Mouse (Mus musculus) testis, adult 2 months (tissue): ENCODE measurements around the gene Strn. TPM values are rescaled to one million over a fixed set of nuclear protein-coding genes. Genes with fewer than 3 reads are reported as not detected.

Source experiments
- H3K27ac ChIP-seq: fragments of 200-500 bp; 2 replicates; pipeline ENCODE4 v1.5.1; 2012; ENCODE audit warnings: low read depth, low read length; ENCODE audit not compliant: control insufficient read depth, insufficient read depth
- H3K27me3 ChIP-seq: fragments of 200-500 bp; 2 replicates; pipeline ENCODE4 v1.6.1; 2012; ENCODE audit warnings: mild to moderate bottlenecking, low read length, moderate library complexity; ENCODE audit not compliant: control insufficient read depth, insufficient read depth
- H3K36me3 ChIP-seq: fragments of 200-500 bp; 2 replicates; pipeline ENCODE4 v1.6.1; 2012; ENCODE audit warnings: mild to moderate bottlenecking, low read length; ENCODE audit not compliant: control insufficient read depth, insufficient read depth
- H3K4me1 ChIP-seq: fragments of 200-500 bp; 2 replicates; pipeline ENCODE4 v1.6.1; 2012; ENCODE audit warnings: low read length; ENCODE audit not compliant: control insufficient read depth, insufficient read depth
- H3K4me3 ChIP-seq: fragments of 200-500 bp; 2 replicates; pipeline ENCODE4 v1.5.1; 2012; ENCODE audit warnings: low read depth, mild to moderate bottlenecking, low read length, moderate library complexity, mixed read lengths; ENCODE audit not compliant: control insufficient read depth
- CTCF ChIP-seq: fragments of 200-500 bp; IDR thresholded peaks from 2 replicates; pipeline ENCODE4 v1.5.1; 2012; ENCODE audit warnings: low read depth, mild to moderate bottlenecking, inconsistent platforms, low read length, moderate library complexity; ENCODE audit not compliant: control insufficient read depth, insufficient read depth, insufficient replicate concordance
- POLR2A ChIP-seq: fragments of 200-500 bp; IDR thresholded peaks from 2 replicates; pipeline ENCODE4 v1.6.1; 2012; ENCODE audit warnings: low read depth, mild to moderate bottlenecking, inconsistent platforms, low read length, moderate library complexity; ENCODE audit not compliant: control insufficient read depth
- polyA plus RNA-seq: library from polyadenylated mRNA; depleted of rRNA; stranded (reverse); fragments of >200 nt; gene quantifications from 2 replicates; pipeline ENCODE4 v1.2.3, GENCODE M21; 2012; rRNA removed

The Strn gene
- 7.1 and 7.9 TPM in 2 replicates for polyA plus RNA-seq

DNA sequence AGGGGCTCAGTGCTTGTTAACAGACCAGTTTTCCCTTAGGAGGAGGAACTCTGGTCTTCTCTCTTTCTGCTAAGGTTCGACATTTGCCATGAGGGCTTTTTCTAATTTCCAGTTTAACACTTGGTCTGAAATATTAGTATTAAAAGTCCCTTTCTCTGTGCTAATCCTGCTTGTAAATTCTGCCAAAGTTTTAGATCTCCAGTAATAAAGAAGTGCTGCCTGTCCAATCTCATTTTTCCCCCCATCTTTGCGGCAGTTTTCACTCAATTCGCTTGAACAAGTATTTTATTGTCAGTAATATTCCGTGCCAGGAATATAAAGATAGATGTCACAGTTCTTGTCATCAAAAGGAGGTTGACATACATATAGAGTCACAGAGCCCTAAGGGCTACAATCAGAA lies at the start of gene Strn:
Gene Strn, minus strand, starts transcription at position 101 of the 400 bp plus-strand sequence.
- Histone ChIP-seq H3K27ac (peak within 1 kb of the TSS; percentile 78), H3K4me1 (peaks cover 7% of the 10 kb centered on the region), H3K27me3 (no peaks in the 10 kb centered on the region), H3K4me3 (peak within 1 kb of the TSS; percentile 95), H3K36me3 (no peaks in the 10 kb centered on the region)
- no peak for TF ChIP-seq POLR2A
- no peak for TF ChIP-seq CTCF

DNA sequence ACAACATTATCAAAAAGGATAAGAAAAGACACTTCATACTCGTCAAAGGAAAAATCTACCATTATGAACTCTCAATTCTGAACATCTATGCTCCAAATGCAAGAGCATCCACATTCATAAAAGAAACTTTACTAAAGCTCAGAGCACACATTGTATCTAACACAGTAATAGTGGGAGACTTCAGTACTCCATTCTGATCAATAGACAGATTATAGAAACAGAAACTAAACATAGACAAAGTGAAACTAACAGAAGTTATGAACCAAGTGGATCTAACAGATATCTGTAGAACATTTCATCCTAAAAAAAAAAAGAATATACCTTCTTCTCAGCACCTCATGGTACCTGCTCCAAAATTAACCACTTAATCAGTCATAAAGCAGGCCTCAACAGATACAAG lies 41.8 kb upstream of the Strn start:
- Histone ChIP-seq H3K36me3 (no peaks in the 10 kb centered on the region), H3K4me3 (no peak overlapping the region), H3K27ac (no peak overlapping the region), H3K4me1 (no peaks in the 10 kb centered on the region), H3K27me3 (no peaks in the 10 kb centered on the region)
- TF ChIP-seq CTCF (no peak), POLR2A (no peak)

DNA sequence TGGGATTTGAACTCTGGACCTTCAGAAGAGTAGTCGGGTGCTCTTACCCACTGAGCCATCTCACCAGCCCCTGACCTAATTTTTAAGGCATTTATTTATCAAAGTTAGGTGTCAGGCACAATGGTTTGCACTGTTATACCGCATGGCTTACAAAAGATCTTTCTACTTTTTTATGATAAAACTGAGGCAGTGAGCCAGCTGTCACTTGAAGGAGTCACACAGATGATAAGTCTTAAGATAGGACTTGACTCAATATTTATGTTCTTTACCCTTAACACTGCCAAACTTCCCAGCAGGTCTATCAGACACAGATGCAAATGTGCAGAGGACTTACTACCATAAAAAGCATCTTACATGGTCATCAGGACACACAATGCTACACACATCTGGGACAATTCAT lies 35.3 kb upstream of the Strn start:
- no peaks in the 10 kb centered on the region for H3K4me1 ChIP-seq
- no peaks in the 10 kb centered on the region for H3K36me3 ChIP-seq
- no peak overlapping the region for H3K27ac ChIP-seq
- no peaks in the 10 kb centered on the region for H3K27me3 ChIP-seq
- no peak overlapping the region for H3K4me3 ChIP-seq
- TF ChIP-seq CTCF, result no peak
- no peak for TF ChIP-seq POLR2A

DNA sequence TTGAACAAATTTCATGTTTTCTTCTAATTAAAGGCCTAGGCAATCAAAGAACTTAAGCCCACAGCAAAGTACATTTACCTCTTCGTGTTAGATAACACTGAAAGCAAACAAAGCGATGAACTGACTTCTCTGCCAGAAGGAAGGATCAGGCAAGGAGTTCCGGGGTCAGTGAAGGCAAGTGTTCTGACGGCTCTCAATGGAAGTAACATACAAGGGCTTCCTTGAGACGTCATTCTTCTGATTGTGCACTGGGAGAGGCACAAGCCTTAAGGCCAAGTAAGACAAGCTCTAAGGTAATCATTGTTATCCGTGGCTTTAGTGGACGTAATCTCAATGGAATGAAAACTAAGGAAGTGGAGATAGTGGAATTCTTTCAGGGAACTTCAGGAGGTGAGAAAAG lies 33.9 kb upstream of the Strn start:
- no peak overlapping the region for H3K4me3 ChIP-seq
- no peaks in the 10 kb centered on the region for H3K36me3 ChIP-seq
- no peak overlapping the region for H3K27ac ChIP-seq
- no peaks in the 10 kb centered on the region for H3K4me1 ChIP-seq
- TF ChIP-seq POLR2A (no peak), CTCF (no peak)
- no peaks in the 10 kb centered on the region for H3K27me3 ChIP-seq

DNA sequence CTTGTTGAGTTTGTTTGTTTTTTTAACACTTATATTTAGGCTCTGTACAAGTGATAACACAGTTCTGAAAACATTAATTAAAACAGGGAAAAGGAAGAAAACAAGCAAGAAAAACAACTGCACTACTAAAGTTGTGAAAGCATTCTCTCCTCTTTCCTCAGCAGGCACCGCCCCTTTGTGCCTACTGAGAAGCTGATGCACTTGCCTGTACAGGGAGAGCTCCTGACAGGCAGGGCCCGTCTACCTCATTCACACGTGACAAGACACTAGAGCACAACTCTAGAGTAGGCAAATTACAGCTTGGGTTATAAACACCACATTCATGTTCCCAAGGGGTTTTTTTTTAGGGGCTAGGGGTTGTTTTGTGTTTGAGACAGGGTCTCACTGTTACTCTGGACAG lies 32.3 kb upstream of the Strn start:
- TF ChIP-seq POLR2A, result no peak
- TF ChIP-seq CTCF, result no peak
- H3K4me3 ChIP-seq, result no peak overlapping the region
- no peaks in the 10 kb centered on the region for H3K4me1 ChIP-seq
- H3K27ac ChIP-seq, result no peak overlapping the region
- no peaks in the 10 kb centered on the region for H3K36me3 ChIP-seq
- H3K27me3 ChIP-seq, result no peaks in the 10 kb centered on the region

DNA sequence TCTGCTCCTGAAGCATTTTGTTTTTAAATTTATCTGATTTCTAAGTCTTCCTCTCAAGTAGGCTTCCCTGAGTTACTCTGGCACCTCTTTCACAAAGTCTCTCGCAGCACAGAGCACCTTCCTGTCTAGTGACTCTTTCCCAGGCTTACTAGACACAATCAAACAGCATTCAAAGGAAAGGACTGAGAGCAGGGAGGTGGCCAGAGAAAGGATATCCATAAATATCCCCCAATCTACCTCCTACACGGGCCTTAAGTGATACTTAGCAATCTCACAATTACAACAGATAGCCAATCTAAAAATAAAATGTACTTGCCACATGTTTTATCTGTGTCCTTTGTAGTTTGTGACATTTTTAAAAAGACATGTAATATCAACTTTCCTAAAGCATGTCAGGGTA lies 31.9 kb upstream of the Strn start:
- Histone ChIP-seq H3K4me1 (no peaks in the 10 kb centered on the region), H3K4me3 (no peak overlapping the region), H3K27me3 (no peaks in the 10 kb centered on the region), H3K27ac (no peak overlapping the region), H3K36me3 (no peaks in the 10 kb centered on the region)
- TF ChIP-seq CTCF, result no peak
- no peak for TF ChIP-seq POLR2A

DNA sequence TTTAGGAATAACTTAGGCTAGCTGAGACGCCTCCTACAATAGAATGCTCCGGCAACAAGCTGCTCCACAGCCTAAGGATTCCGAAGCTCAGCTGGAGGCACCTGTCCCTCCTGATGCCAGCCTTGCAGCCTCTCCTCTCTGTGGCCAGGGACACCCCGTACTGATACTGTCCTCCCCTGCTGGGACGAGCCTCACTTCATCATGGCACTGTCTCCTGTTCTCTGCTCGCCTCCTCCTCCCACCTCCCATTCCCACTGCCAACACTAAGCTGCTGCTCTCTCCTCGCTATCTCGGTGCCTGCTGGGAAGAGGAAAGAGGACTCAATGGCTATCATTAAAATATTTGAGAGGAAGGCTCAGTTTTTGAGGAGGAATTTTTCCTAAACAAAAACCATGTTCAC lies 30.6 kb upstream of the Strn start:
- no peak for TF ChIP-seq POLR2A
- no peak for TF ChIP-seq CTCF
- H3K4me1 ChIP-seq, result no peaks in the 10 kb centered on the region
- no peaks in the 10 kb centered on the region for H3K36me3 ChIP-seq
- H3K4me3 ChIP-seq, result no peak overlapping the region
- no peaks in the 10 kb centered on the region for H3K27me3 ChIP-seq
- no peak overlapping the region for H3K27ac ChIP-seq

DNA sequence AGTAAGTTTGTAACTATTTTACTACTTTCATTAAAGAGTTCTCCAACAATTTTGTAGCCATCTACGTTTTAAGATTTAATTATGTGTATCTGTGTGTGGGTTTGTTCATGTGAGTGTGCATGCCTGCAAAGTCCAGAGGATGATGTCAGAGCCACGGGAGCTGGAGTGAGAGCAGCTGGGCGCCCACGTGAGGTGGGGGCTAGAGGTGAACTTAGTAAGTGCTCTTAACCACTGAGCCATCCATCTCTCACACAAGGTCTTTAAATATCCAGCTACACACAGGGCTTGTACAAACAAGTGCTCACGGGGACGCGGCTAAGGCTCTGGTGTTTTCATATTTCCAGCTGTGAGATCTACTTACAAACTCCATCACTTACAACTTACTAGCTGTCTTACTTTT lies 29.1 kb upstream of the Strn start:
- Histone ChIP-seq H3K27ac (no peak overlapping the region), H3K27me3 (no peaks in the 10 kb centered on the region), H3K4me1 (no peaks in the 10 kb centered on the region), H3K4me3 (no peak overlapping the region), H3K36me3 (no peaks in the 10 kb centered on the region)
- TF ChIP-seq CTCF (no peak), POLR2A (no peak)
